Mouse (Mus musculus) heart, embryonic 15.5 days (tissue): ENCODE data around the gene Spcs3. TPM values are rescaled to one million over a fixed set of nuclear protein-coding genes. Genes with fewer than 3 reads are reported as not detected.
"Not testable (repeated sequence)": the region's sequence is repeated elsewhere in the genome, so short reads cannot be mapped to it uniquely, and the experiment has no call there.

ENCODE experiments used
- ATAC-seq: fragments of 200-750 bp; cut with Nextera tagmentation; replicated peaks from 2 replicates; pipeline ENCODE4 v1.8.0; 2017; ENCODE audit warnings: low read depth, moderate TSS enrichment; ENCODE audit not compliant: insufficient number of reproducible peaks, insufficient read depth, low FRiP score
- H3K27ac ChIP-seq: fragments of 300-500 bp; sonication (generic); 2 replicates; pipeline ENCODE4 v1.5.1; 2015; ENCODE audit warnings: mild to moderate bottlenecking, inconsistent platforms
- H3K27me3 ChIP-seq: fragments of 300-500 bp; sonication (generic); 2 replicates; pipeline ENCODE4 v1.6.1; 2015; ENCODE audit warnings: inconsistent platforms
- H3K36me3 ChIP-seq: fragments of 300-500 bp; sonication (generic); 2 replicates; pipeline ENCODE4 v1.6.1; 2015; ENCODE audit warnings: mild to moderate bottlenecking, inconsistent platforms
- H3K4me1 ChIP-seq: fragments of 300-500 bp; sonication (generic); replicated peaks from 2 replicates; pipeline ENCODE4 v1.6.1; 2015; ENCODE audit warnings: inconsistent platforms
- H3K4me2 ChIP-seq: fragments of 300-500 bp; sonication (generic); 2 replicates; pipeline ENCODE4 v1.6.1; 2015; ENCODE audit warnings: inconsistent platforms, mild to moderate bottlenecking, moderate library complexity
- H3K4me3 ChIP-seq: fragments of 300-500 bp; sonication (generic); 2 replicates; pipeline ENCODE4 v1.5.1; 2015; ENCODE audit warnings: mild to moderate bottlenecking, inconsistent platforms
- H3K9ac ChIP-seq: fragments of 300-500 bp; sonication (generic); 2 replicates; pipeline ENCODE4 v1.6.1; 2015; ENCODE audit warnings: mild to moderate bottlenecking, inconsistent platforms
- H3K9me3 ChIP-seq: fragments of 300-500 bp; sonication (generic); replicated peaks from 2 replicates; pipeline ENCODE4 v1.6.1; 2016; ENCODE audit warnings: inconsistent platforms
- WGBS: fragments of 180-500 bp; shearing (Covaris S2); methylation state at CpG from one replicate; pipeline ENCODE4 v1.1.7; 2015; ENCODE audit warnings: mixed read lengths; 5-methylcytosine and 5-hydroxymethylcytosine counted together
- polyA plus RNA-seq: library from polyadenylated mRNA; unstranded; fragments of >200 nt; fragmentation: Nextera tagmentation; extraction: Ambion mirVana; gene quantifications from 2 replicates; pipeline ENCODE4 v1.2.1, GENCODE M21; 2015

Spcs3 gene
- polyA plus RNA-seq, 1 experiment from 2014 or later = 57.0 TPM

DNA sequence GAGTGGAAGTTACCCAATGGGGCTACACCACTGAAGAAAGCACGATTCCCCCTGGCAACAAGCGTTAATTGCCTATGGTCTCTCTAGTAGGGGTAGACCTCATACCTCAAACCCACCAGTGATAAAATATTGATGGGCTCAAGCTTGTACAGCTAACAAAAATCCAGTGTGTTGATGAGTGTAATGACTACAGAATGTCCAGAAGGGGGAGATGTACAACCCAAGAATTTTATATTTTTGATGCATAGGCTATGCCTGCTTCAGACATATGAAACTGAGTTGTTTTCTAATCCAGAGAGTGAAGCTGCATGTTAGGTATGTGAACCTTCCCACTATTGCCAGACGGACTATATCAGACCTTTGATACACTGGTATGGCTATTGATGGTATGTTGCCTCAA, 7.5 kb upstream of the Spcs3 start:
- H3K9me3 ChIP-seq = no peaks in the 10 kb centered on the region
- no peak overlapping the region for H3K4me3 ChIP-seq
- no peak overlapping the region for H3K9ac ChIP-seq
- H3K4me2 ChIP-seq = no peak overlapping the region
- ATAC-seq = no peak
- H3K36me3 ChIP-seq = no peaks in the 10 kb centered on the region; the same call in 1 of the 2 replicates
- no peaks in the 10 kb centered on the region for H3K4me1 ChIP-seq
- no peaks in the 10 kb centered on the region for H3K27me3 ChIP-seq
- no peak overlapping the region for H3K27ac ChIP-seq
- WGBS = 84% methylated on average over 3 of the region's 3 CpGs

GRCm38 (mm10) chr8:54535172-54535571, 5.4 kb upstream of the Spcs3 start:
- no peaks in the 10 kb centered on the region for H3K9me3 ChIP-seq
- no peaks in the 10 kb centered on the region for H3K36me3 ChIP-seq
- peaks cover 4% of the 10 kb centered on the region; the same call in 1 of the 2 replicates for H3K4me1 ChIP-seq
- no peak overlapping the region for H3K4me3 ChIP-seq
- no peak for ATAC-seq
- H3K27me3 ChIP-seq = no peaks in the 10 kb centered on the region
- H3K9ac ChIP-seq = no peak overlapping the region
- no peak overlapping the region for H3K4me2 ChIP-seq
- H3K27ac ChIP-seq = no peak overlapping the region
- WGBS = 87% methylated on average over 5 of the region's 5 CpGs

- ATAC-seq = no peak
- Histone ChIP-seq H3K27ac (peak overlapping the region; percentile 93), H3K4me3 (peak overlapping the region; percentile 100), H3K4me1 (peaks cover 14% of the 10 kb centered on the region), H3K4me2 (peak overlapping the region; percentile 71), H3K27me3 (no peaks in the 10 kb centered on the region), H3K36me3 (0 out of 2 replicates have a peak, but pooled peaks cover 4% of the 10 kb centered on the region), H3K9ac (peak overlapping the region; percentile 95), H3K9me3 (no peaks in the 10 kb centered on the region)
- 24% methylated on average over 7 of the region's 7 CpGs for WGBS
Measured at GRCm38 (mm10) chr8:54528571-54528970, 1.2 kb downstream of the Spcs3 start.

DNA sequence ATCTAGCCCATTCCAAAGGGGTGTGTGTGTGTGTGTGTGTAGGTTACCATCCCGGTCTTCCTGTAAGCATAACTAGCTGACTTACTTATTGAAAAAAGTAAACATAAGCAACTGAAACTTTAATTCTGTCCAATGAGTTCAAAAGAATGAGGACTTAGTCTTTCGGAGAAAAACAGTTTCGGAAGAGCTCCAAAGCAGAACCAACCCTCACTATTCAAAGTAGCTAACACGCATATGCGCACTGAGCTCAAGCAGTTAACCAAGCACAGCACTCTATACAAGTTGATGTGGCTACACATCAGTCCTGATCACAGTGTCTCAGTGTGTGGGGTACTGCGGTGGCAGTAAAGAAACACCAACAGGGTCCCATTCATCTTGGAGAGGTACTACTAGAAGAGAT, 3.1 kb downstream of the Spcs3 start:
- peaks cover 14% of the 10 kb centered on the region for H3K4me1 ChIP-seq
- no peaks in the 10 kb centered on the region for H3K27me3 ChIP-seq
- ATAC-seq = no peak
- no peak overlapping the region for H3K9ac ChIP-seq
- H3K27ac ChIP-seq = no peak overlapping the region
- 95% methylated on average over 6 of the region's 6 CpGs for WGBS
- peaks cover 16% of the 10 kb centered on the region for H3K36me3 ChIP-seq
- no peak overlapping the region for H3K4me3 ChIP-seq
- H3K9me3 ChIP-seq = no peaks in the 10 kb centered on the region
- no peak overlapping the region for H3K4me2 ChIP-seq

DNA sequence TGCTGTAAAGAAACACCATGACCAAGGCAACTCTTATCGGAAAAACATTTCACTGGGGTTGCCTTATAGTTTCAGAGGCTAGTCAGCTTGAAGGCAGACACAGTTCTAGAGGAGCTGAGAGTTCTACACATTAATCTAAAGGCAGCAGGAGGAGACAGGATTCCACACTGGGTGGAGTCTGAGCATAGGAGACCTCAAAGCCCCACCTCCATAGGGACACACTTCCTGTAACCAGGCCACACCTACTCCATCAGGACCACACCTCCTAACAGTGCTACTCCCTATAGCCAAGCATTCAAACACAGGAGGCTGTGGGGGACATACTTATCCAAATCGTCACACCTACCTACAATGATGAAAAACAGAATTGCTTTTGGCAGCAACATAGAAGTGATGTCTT, 4.2 kb downstream of the Spcs3 start:
- Histone ChIP-seq H3K9me3 (no peaks in the 10 kb centered on the region), H3K27me3 (no peaks in the 10 kb centered on the region), H3K4me2 (no peak overlapping the region), H3K36me3 (peaks cover 21% of the 10 kb centered on the region), H3K27ac (no peak overlapping the region), H3K4me3 (no peak overlapping the region), H3K9ac (no peak overlapping the region), H3K4me1 (peaks cover 14% of the 10 kb centered on the region)
- WGBS = 79% methylated on average over 2 of the region's 2 CpGs
- ATAC-seq = no peak

DNA sequence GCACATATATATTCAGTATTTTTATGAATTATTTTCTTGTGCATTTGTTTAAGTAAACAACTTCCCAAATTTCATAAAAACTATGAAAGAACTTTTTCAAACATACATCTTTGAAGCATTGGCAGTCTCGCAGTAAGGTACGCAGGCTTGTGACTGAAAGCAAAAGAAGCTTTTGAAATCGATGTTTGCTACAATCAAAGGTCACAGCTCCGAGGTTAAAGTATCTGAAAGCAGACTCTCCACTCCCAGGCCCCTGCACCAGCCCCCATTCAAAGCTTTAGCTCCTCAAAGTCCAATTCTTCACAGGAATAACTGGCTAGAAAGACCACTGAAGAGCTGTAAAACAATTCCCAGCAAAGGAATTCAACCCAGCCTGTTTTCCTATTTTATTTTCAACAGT, 9.3 kb downstream of the Spcs3 start:
- Histone ChIP-seq H3K4me3 (no peak overlapping the region), H3K36me3 (peaks cover 21% of the 10 kb centered on the region), H3K4me1 (no peaks in the 10 kb centered on the region), H3K27me3 (no peaks in the 10 kb centered on the region), H3K4me2 (no peak overlapping the region), H3K27ac (no peak overlapping the region), H3K9ac (no peak overlapping the region), H3K9me3 (no peaks in the 10 kb centered on the region)
- WGBS = 75% methylated on average over 4 of the region's 4 CpGs
- ATAC-seq = no peak

GRCm38 (mm10) chr8:54518756-54519460, 10.9 kb downstream of the Spcs3 start:
- ATAC-seq = no peak
- WGBS = 74% methylated on average over 10 of the region's 10 CpGs
- no peaks in the 10 kb centered on the region for H3K9me3 ChIP-seq
- H3K4me2 ChIP-seq = no peak overlapping the region
- no peaks in the 10 kb centered on the region for H3K4me1 ChIP-seq
- no peak overlapping the region for H3K4me3 ChIP-seq
- H3K36me3 ChIP-seq = peaks cover 20% of the 10 kb centered on the region
- H3K27ac ChIP-seq = no peak overlapping the region
- H3K27me3 ChIP-seq = no peaks in the 10 kb centered on the region
- no peak overlapping the region for H3K9ac ChIP-seq

- 75% methylated on average over 5 of the region's 5 CpGs for WGBS
Measured at GRCm38 (mm10) chr8:54512200-54512599, 17.6 kb downstream of the Spcs3 start.

DNA sequence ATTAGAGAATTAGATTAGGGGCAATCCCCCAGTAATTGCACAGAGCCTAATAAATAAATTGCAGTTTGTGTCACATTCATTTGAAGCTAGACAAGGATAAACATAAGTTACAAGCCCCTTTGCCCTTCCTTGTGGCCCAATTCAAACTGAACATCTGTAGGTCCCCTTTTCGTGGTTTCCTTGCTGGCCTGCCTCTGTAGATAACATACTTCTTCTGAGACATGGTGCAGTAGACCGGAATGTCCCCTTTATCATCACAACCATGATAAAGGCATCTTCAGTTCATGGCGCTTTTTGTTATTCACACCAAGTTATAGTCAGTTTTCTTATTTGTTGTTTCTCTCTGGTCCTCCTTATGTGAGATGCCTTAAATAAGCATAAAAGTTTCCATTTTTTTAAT, 18.0 kb downstream of the Spcs3 start:
- Histone ChIP-seq H3K9me3 (no peaks in the 10 kb centered on the region), H3K4me1 (0 out of 2 replicates have a peak, but pooled peaks cover 3% of the 10 kb centered on the region), H3K4me2 (no peak overlapping the region), H3K36me3 (no peaks in the 10 kb centered on the region), H3K4me3 (no peak overlapping the region), H3K27ac (no peak overlapping the region), H3K27me3 (no peaks in the 10 kb centered on the region), H3K9ac (no peak overlapping the region)
- no peak for ATAC-seq
- 46% methylated on average over 3 of the region's 3 CpGs for WGBS

More at GRCm38 (mm10) chr8:54512200-54512599, 17.6 kb downstream of the Spcs3 start:
- ATAC-seq, H3K4me3 ChIP-seq, H3K36me3 ChIP-seq, H3K9me3 ChIP-seq, H3K4me2 ChIP-seq, H3K9ac ChIP-seq, H3K4me1 ChIP-seq, H3K27me3 ChIP-seq, H3K27ac ChIP-seq: not testable (repeated sequence)

- WGBS = 4% methylated on average over 10 of the region's 10 CpGs
- H3K4me1 ChIP-seq = 0 out of 2 replicates have a peak, but pooled peaks cover 3% of the 10 kb centered on the region
- H3K36me3 ChIP-seq = no peaks in the 10 kb centered on the region
- H3K9me3 ChIP-seq = no peaks in the 10 kb centered on the region
- H3K27me3 ChIP-seq = no peaks in the 10 kb centered on the region
- peak overlapping the region; percentile 61 for H3K4me2 ChIP-seq
- H3K9ac ChIP-seq = no peak overlapping the region
- no peak overlapping the region for H3K27ac ChIP-seq
- peak overlapping the region; percentile 38 for H3K4me3 ChIP-seq
- ATAC-seq = peak; percentile 60; the same call in 1 of the 2 replicates
Measured at GRCm38 (mm10) chr8:54509221-54509721, 20.5 kb downstream of the Spcs3 start.

DNA sequence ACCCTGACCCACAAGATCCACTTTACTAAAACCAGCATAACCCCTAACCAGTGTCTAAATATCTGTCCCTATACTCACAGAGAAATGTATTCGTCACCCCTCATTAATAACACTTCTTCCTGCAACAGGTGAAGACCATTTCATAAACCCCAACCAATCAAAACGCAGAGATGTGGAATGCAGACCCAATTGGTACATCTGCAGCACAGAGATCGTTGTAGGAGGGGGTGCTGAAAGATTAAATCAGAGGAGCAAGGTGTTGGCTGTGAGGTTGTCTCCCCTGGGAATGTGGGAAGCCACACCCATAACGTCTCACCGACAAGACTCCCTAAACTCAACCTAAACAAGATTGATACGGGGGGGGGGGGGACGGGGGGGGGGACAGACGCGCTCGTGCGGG, 21.0 kb downstream of the Spcs3 start:
- Histone ChIP-seq H3K4me2 (peak overlapping the region; percentile 61), H3K36me3 (no peaks in the 10 kb centered on the region), H3K9me3 (no peaks in the 10 kb centered on the region), H3K4me1 (0 out of 2 replicates have a peak, but pooled peaks cover 3% of the 10 kb centered on the region), H3K27me3 (no peaks in the 10 kb centered on the region), H3K9ac (no peak overlapping the region), H3K27ac (no peak overlapping the region), H3K4me3 (peak overlapping the region; percentile 38)
- 11% methylated on average over 5 of the region's 11 CpGs for WGBS
- ATAC-seq = no peak

DNA sequence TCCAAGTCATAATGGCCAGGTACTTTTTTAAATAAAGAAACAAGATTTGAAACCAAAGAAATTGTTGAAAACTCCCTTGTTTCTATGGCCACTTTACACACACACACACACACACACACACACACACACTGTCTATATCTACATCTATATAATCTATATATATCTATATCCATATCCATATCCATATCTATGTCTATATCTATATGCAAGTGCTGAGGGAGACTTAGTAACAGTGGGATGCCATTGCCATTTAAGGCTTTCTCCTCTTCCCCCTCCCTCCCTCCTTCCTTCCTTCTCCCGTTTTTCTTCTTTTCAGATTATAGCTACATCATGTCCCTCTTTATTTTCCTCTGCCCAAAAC, 21.7 kb downstream of the Spcs3 start:
- Histone ChIP-seq H3K4me1 (0 out of 2 replicates have a peak, but pooled peaks cover 3% of the 10 kb centered on the region), H3K4me3 (no peak overlapping the region), H3K36me3 (no peaks in the 10 kb centered on the region), H3K9me3 (no peaks in the 10 kb centered on the region), H3K27ac (no peak overlapping the region), H3K4me2 (peak overlapping the region; percentile 61; the same call in 1 of the 2 replicates), H3K9ac (no peak overlapping the region), H3K27me3 (no peaks in the 10 kb centered on the region)
- no peak for ATAC-seq
- 8% methylated on average over 1 of the region's 1 CpGs for WGBS
